Mouse (Mus musculus) retina, postnatal 1 day (tissue): ENCODE data around the gene Atp8a2.
A peak's percentile ranks its signal among the peaks of the same experiment; 100 is the strongest.

Source experiments
- DNase-seq: peaks from one replicate; pipeline ENCODE4 v3.0.0-alpha.2; 2012

The Atp8a2 gene

DNA sequence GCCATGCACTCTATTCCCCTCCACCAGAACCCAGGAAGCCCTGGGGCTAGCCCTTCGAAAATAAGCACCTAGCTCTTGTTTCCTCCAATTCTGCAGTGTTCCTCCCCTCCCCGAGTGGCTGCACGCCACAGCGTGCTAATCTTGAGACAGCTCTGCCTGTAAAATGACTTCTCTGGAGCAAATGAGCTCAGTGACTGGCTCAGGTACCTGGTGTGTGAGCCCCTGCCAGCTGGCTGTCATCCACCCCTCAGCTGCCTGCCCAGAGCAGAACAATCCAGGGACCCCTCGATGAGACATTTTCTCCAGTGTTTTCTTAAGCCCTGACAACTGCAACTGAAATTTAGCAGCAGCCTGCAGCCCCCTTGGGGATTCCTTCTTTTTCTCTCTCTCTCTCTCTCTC, 495.5 kb downstream of the Atp8a2 start:
- DNase-seq, result no peak

- DNase-seq, result no peak
Observed at GRCm38 (mm10) chr14:59695160-59695559, 501.8 kb downstream of the Atp8a2 start.

DNA sequence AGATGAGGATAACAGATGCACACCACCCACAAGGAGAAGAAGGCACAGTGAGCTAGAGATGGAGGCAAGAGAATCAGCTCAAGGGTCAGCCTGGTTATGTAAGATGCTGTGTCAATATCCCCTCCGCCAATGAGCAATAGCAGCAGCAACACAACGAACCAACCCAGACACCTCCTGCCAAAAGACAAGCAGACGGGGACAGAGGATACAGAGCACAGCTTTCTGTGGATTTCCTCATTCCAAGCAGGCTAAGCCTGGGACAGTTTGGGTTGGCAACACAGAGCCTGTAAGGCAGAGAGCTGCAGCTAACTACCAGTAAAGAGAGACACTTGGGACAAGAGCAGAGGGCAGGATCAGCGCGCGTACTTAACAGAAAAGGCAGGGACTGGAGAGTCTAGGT, 504.8 kb downstream of the Atp8a2 start:
- DNase-seq, result no peak

DNA sequence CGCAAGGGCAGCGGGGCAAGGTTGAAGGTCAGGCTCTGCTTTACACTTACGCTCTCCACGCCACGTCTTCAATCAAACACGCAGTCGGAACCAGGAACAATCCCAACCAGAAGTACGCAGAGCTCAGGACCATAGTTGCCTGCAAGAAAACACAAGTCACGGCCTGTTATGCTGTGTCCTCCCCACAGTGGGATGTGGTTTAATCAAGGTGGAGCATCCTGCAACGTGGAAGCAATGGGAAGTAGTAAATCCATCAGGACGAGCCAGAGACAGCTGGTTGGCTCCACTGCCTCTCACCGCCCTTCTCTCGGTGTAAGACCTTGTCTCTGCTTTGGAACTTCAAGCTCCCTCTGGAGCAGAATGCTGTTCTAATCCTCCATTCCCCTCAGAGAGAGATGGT, 505.6 kb downstream of the Atp8a2 start:
- no peak for DNase-seq

DNA sequence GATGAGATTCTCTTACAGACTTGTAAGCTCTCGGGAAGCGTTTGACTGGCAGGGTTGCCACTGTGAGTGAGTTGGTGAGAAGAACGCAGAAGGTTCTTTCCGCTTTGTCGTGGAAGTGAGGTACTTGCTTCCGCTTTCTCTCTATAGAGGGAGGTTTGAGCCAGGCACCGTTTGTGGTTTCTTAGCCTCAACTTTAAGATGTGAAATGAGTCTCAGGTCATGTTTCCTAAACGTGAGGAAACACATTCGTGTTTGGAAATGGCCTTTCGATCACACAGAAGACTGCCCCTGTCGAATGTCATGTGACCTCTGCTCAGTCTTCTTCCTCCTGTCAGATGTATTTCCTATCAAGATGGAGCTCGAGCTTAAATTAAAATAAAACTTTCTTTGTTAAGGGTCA, 506.0 kb downstream of the Atp8a2 start:
- DNase-seq, result no peak

DNA sequence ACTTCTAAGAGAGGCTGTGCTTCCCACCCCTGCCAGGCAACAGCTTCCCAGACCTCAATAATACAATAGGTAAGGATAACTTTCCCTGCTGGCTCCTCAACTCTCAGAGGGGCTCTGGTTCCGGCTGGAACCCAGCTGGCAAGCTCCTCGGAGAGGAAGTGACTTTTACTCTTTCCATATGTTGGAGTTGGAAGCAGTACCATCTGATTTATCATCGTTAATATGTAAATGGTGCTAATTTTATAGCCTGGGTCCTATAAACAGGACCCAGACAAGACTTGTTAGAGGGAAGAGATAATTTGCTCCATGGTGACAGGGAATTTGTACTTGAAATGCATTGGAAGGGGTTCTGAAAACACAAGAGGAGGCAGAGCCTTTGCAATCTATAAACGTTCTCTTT, 507.4 kb downstream of the Atp8a2 start:
- DNase-seq, result no peak

GRCm38 (mm10) chr14:59686229-59686628, 510.8 kb downstream of the Atp8a2 start:
- no peak for DNase-seq

GRCm38 (mm10) chr14:59685343-59685742, 511.6 kb downstream of the Atp8a2 start:
- DNase-seq, result no peak

GRCm38 (mm10) chr14:59681906-59682305, 515.1 kb downstream of the Atp8a2 start:
- DNase-seq, result no peak

DNA sequence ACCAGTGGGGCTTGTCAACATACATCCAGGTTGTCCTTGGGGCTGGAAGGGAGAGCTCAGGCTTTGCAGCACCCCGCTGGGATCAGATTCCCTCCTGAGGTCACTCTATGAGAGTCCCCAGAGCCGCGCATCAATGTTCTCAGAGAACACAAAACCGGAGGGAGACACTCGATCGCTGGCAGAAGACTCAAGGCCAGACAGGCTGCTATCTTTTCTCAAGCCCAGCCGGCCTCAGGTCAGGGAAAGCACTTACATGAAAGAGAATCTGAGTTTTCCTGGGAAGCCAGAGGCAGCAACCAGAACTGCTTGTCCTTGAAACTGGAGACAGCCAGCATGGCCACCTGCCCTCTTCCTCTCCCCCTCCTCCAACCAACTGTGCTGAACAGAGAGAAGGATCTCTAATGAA, 519.4 kb downstream of the Atp8a2 start:
- DNase-seq, result no peak

GRCm38 (mm10) chr14:59675330-59675729, 521.6 kb downstream of the Atp8a2 start:
- no peak for DNase-seq

GRCm38 (mm10) chr14:59674556-59674955, 522.4 kb downstream of the Atp8a2 start:
- peak; percentile 22 for DNase-seq

- DNase-seq, result peak; percentile 96
Observed at GRCm38 (mm10) chr14:59672893-59673515, 524.0 kb downstream of the Atp8a2 start.

DNA sequence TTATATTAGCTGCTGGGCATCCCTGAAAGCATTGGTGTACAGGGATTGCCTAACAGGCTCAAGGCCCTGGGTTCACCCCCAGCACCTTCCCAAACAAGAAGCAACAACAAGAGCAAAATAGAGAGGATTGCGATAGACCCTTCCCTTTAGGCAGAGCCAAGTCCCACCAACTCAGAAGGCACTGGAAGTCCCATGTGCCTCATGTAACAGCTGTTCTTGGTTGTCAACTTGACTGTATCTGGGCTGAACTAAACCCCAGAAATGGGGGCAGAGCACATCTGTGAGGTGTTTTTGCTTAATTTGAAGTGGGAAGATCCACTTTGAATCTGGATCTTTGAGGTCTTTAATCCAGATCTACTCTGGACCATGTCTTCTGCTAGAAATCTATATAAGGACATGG, 539.9 kb downstream of the Atp8a2 start:
- no peak for DNase-seq

- DNase-seq, result no peak
Observed at GRCm38 (mm10) chr14:59656591-59656990, 540.4 kb downstream of the Atp8a2 start.

DNA sequence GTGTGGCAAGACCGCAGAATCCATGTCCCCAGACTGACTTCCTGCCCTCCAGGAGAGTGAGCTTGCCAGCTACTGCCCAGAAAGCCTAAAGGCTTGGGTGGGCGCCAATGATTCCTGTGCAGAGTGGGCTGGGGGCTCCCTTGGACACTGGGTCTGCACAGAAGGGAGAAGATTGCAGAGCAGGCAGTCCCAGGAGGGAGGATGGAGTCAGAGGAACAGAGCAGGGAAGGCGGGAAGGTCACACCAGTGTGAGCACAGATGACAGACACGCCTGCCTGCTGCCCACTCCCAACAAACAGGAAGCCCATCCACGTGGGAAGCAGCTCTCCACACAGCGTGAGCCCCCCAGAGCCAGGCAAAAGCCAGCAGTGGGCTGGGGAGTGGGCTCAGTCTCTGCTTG, 547.6 kb downstream of the Atp8a2 start:
- no peak for DNase-seq

GRCm38 (mm10) chr14:59648611-59649010, 548.4 kb downstream of the Atp8a2 start:
- no peak for DNase-seq

DNA sequence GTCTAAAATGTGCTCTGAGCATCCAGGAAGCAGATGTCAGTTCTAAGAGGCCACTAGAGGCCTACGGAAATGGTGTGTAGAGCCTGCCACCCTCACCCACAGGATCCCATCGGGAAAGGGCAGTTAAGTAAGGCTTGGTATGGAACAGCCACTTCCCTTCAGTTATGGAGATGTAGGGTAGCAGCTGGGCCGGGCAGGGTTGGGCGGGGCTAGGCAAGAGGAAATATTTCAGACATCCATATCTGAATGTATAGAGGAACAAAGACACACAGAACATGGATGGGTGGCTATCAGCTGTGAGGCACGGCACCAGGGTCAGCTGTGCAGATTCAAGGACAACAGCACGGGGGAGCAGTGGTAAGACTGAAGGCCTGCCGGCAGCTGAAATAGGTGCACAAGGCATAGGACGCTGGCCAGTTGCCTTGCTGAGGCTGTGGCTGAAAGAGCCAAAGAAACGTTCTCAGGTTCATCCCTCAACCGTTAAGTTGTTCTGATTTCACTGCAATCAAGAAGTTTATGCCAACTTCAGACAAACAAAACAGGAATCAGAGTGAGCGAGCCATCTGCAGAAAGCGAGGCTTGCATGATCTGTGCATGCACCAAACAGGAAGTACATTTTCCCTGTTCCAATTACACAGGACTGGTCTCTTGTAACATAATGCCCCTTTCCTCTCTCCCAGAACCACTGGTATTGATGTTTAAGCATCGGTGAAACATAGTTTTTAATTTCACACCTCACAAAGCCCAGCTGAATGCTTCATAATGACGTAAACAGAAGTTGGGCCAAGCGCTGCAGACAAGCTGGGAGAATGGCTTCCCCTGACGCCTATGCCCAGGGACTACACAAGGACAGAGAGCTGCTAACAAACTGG, 549.9 kb downstream of the Atp8a2 start:
- DNase-seq, result no peak

- DNase-seq, result no peak
Observed at GRCm38 (mm10) chr14:59644896-59645295, 552.1 kb downstream of the Atp8a2 start.

DNA sequence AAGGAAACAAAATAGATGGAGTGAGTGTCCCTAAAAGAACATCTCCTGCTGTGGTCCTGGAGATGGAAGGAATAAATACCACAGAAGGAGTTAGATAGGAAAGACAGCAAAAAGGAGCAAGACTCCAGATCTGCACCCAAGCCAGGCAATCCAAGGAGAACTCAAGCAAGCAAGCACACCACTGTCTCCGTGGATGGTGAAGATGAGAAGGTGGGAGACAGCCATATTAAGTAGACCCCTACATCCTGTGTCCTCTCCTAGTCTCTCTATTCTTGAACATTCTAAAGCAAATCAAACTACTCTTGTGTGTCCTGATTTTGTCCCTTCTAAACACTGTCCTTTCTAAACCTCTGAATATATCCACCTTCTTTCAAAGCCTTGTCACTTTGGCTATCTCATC, 552.8 kb downstream of the Atp8a2 start:
- DNase-seq, result no peak

- no peak for DNase-seq
Observed at GRCm38 (mm10) chr14:59643582-59643981, 553.4 kb downstream of the Atp8a2 start.

DNA sequence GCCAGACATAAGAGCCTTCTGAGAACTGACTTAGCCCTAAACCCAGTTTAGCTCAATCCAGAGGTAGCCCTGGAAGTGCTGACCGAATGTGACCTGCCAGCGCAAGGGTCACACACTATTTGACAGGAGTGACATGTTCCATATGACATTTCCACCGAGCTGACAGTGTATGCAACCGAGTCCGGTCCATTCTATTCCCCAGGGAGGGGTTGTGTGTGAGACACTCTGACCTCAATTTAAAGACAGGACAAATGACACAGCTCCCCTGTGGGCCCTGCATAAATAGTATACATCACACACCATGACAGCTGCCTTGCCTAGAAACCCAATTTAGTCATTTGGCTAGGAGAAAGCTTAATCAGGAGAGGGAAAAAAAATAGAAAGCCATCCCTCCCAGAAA, 555.1 kb downstream of the Atp8a2 start:
- DNase-seq, result peak; percentile 62

DNA sequence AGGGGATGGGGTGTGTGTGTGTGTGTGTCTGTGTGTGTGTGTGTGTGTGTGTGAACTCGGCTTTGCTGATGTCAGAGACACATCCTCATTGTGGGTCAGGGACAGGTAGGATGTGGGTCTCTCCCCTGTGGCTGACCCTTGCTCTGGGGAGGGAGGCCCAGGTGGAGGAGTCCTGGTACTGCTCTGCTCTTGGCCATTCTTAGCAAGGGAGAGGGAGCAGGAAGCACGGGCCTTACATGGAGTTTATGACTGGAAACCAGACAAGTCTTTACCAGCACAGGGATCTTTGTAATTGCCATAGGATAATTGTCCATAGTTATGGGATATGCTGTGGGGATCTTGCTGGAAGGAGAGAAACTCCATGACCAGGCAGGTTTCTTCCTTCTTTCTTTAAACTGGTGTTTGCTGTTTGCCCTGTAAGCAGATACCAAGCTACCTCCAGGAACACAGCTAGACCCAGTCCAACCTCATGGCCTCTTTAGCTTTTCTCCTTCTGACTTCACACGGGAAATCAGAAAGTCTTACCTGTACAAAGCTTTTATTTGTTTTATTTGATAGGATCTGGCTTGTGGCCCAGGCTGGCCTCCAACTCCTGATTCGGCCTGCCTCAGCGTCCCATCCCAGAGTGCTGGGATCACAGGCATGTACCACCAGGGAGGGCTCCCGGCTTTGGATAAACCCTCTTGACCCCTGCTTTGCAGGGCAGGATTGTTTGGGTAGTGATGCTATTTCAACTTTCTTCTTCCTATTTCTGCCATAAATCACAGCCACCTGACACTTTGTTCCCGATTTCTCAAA, 557.9 kb downstream of the Atp8a2 start:
- no peak for DNase-seq

GRCm38 (mm10) chr14:59633988-59634387, 563.0 kb downstream of the Atp8a2 start:
- peak; percentile 18 for DNase-seq
